Mouse (Mus musculus): ENCODE results near the gene Lgals12.
A peak's percentile ranks its signal among the peaks of the same experiment; 100 is the strongest.

Gene Lgals12

GRCm38 (mm10) chr19:7606801-7607689 is at the start of gene Lgals12:
Gene Lgals12, minus strand, starts transcription at chr19:7607193.
- DNase-seq (ENCODE audit: low spot score), result no peak

DNA sequence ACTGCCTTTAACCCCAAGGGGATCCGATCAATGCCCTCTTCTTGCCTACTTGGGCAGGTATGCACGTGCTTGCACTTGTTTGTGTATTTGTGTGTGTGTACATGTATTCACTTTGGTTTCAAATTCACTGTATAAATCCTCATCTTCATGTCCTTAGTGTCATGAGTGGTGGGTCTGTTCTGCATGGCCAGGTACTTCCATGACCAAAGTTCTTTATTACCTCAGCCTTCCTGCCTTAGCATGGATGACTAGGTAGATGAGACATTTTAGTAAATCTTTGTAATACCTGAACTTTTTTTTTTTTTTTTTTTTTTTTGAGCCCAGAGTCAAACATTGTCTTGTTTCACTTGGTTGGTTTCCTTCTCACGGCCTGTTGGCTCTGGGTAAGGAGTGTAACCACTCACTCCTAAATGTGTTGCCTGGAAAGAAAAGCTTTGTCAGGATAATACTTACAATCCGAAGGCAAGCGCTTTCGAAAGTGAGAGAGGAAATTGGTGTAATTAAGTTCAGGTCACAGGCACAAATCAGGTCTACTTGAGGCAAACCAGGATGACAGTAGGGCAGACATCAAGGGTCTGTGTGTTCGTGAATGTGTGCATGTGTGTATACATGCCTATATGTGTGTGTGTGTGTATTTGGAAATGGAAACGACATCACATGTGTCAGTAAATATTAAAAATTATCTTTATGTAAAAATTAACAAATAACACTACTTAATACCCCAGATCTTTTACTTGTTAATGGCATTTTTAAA is 42.1 kb upstream of the Lgals12 start:
- no peak for DNase-seq (ENCODE audit: low spot score)

- no peak for DNase-seq (ENCODE audit: low spot score)
Observed at GRCm38 (mm10) chr19:7633786-7634185, 26.8 kb upstream of the Lgals12 start.

GRCm38 (mm10) chr19:7633021-7633420 is 26.0 kb upstream of the Lgals12 start:
- no peak for DNase-seq (ENCODE audit: low spot score)

DNA sequence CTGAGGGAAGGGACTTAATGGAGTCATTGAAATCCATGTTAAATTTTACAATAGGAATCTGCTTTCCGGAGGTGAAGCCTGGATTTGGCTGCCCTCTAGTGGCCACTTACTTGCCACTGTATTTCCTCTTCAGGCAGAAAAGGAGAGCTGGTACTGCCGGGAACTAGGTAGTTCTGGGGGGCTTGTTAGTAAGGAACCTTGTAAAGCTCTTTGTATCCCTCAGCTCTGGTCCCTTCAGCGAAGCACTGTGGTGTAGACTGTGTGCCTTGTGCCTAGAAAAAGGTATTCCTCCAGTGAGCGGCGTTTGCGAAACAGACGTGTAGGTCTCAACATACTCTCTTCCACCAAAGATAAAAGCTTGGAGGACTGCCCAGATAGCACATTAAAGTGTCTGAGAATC is 10.7 kb upstream of the Lgals12 start:
- peak; percentile 55 for DNase-seq (ENCODE audit: low spot score)

- no peak for DNase-seq (ENCODE audit: low spot score)
Observed at GRCm38 (mm10) chr19:7617085-7617484, 10.1 kb upstream of the Lgals12 start.

GRCm38 (mm10) chr19:7616231-7616930 is 9.4 kb upstream of the Lgals12 start:
- no peak for DNase-seq (ENCODE audit: low spot score)

DNA sequence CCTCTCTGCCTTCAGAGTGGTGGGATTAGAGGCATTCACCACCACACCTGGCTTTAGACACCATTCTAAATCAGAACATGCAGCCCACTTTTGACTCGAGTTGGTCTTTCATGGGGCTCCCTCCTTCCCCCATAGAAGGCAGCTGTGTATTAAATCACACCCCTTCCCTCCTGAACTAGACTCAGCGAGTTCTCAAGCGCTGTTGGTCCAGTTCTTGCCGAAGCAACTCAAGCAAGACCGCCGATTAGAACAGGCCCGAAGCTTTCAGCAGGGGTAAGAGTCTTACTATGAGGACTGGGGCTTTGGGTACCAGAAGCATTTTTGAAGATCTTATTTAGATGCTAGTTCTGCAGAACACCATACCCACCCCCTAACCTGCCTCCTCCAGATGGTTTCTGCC is 6.2 kb upstream of the Lgals12 start:
- no peak for DNase-seq (ENCODE audit: low spot score)

DNA sequence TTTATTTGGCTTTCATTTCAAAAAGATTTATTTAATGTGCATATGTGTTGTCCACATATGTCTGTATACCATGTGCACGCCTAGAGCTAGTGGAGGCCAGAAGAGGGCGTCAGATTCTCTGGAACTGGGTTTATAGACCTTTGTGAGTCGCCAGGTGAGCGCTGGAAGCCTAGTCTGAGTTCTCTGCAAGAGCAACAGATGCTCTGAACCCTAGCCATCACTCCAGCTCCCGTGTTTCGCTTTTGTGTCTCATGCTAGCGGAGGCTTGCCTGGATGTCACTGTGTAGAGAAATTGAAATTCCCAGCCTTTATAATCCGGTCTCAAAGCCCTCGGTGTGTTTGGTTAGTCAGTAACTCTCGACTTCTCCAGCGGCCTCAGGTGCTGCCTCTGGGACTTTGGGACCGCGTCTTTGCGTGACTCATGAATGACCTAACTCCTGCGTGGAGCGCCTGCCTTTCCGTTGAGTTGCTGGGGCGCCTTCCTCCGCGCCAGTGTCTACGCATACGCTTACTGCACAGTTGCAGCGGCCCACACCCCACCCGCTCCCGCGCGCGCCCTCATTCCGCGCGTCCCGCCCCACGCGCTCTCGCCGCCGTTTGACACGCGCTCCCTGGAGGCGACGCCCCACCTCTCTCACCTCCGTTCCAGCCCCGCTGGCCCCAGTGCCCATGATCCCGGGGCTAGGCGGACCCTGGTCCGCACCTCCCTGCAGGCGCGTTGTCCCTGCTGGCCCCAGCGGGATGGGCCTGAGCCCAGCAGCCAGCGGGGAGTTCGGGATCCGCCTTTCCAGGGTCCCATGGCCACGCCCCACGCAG is 5.2 kb upstream of the Lgals12 start, which contains the start of gene Hrasls5:
Gene Hrasls5, plus strand, starts transcription at position 600 of the 816 bp plus-strand sequence.
- no peak for DNase-seq (ENCODE audit: low spot score)

DNA sequence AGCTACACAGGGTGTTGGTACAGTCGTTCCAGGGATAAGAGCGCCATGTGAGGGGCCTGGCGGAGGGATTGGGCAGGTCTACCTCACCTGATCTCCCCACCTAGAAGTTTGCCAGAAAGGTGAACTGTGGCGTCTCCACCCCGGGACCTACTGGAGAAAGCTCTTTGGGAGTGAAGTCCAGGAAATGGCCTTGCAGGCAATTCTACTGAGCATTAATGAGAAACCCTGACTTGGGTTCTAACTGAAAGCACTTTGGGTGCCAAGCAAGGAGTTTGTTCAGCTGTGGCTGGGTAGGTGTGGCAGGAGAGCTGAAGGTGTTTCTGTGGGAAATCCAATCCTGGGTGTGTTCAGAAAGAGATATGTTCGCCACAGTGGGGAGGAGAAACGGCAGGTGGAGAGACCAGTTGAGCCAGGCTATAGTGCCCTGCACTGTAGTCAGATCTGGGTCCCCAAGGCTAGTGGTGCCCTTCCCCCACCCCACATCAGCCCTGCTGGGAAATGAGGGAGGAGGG is 753 bp upstream of the Lgals12 start:
- DNase-seq (ENCODE audit: low spot score), result no peak

DNA sequence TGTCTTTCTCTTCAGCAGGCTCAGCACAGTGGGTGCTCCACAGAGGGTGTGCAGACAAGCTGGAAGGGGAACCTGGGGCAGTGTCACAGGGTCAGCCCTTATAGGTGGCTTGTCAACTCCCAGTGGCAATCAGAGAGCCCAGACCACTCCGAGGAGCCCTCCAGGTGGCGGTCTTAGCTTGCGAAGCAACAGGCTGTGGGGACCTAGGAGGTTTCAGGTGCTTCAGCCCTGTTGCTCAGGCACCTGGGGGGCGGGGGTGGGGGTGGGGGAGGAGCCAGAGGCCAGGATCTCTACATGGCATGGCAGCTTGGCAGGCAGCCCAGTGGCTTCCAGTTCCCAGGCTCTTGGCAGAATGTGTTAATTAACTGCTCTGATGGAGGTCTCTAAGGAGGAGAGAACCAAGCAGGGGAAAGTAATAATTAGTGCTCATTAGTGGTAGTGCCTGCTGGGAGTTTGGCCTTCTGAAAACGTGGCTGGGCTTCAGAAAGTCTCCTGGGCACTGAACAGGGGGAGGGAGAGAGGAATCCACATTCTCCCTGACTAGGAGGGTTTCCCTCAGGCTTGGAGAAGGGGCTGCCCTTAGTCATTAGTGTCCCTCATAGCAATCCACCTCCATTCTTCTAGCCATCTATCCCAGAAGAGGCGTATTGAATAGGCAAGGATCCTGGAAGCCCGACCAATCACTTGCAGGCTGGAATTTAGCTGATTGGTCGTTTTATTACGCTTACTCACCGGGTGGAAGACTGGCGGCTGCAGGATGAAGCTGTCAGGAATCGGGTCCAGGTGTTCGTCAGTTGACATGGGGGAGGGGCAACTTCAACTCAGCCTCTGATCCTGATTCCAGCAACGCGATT is 836 bp downstream of the Lgals12 start:
- DNase-seq (ENCODE audit: low spot score), result no peak

GRCm38 (mm10) chr19:7605013-7605412 is 2.0 kb downstream of the Lgals12 start:
- DNase-seq (ENCODE audit: low spot score), result no peak

GRCm38 (mm10) chr19:7604107-7604506 is 2.9 kb downstream of the Lgals12 start:
- no peak for DNase-seq (ENCODE audit: low spot score)

GRCm38 (mm10) chr19:7601551-7601950 is 5.4 kb downstream of the Lgals12 start:
- no peak for DNase-seq (ENCODE audit: low spot score)

GRCm38 (mm10) chr19:7598481-7598880 is 8.5 kb downstream of the Lgals12 start:
- no peak for DNase-seq (ENCODE audit: low spot score)

DNA sequence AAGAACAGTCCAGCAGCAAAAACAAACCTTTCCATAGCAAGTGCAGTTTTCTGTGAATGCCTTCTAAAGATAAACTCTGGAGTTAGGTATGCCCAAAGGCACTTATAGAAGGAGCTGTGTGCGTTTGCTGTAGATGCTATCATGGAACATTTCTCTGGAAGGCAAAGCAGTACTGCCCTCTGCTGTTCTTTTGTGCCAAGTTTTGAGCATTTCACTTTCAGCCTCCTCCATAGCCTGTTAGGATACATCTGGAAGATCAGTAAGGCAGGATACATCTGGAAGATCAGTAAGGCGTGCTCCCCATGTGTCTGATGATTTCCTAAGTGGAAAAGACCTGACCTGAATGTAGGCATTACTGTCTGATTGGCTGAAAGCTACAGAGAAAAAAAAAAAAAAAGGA is 11.5 kb downstream of the Lgals12 start:
- DNase-seq (ENCODE audit: low spot score), result peak; percentile 29

GRCm38 (mm10) chr19:7592018-7592417 is 15.0 kb downstream of the Lgals12 start:
- no peak for DNase-seq (ENCODE audit: low spot score)

DNA sequence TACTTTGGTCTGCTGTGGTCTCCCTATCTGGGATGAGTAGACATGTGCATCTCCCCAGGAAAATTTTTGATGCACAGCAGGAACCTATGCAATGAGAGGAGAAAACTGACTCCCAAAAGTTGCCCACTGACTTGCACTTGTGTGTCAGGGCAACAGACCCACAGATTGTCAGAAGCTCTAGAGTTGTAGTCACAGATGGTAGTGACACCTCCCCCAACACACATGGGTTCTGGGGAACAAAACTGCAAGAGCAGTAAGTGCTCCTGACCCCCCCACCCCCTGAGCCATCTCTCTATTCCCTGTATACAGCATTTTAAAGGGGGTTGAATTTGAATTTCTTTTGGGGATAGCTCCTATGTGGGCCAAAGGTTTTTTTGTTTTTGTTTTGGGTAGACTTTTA is 16.2 kb downstream of the Lgals12 start:
- DNase-seq (ENCODE audit: low spot score), result no peak

- DNase-seq (ENCODE audit: low spot score), result no peak
Observed at GRCm38 (mm10) chr19:7585764-7586163, 21.2 kb downstream of the Lgals12 start.

DNA sequence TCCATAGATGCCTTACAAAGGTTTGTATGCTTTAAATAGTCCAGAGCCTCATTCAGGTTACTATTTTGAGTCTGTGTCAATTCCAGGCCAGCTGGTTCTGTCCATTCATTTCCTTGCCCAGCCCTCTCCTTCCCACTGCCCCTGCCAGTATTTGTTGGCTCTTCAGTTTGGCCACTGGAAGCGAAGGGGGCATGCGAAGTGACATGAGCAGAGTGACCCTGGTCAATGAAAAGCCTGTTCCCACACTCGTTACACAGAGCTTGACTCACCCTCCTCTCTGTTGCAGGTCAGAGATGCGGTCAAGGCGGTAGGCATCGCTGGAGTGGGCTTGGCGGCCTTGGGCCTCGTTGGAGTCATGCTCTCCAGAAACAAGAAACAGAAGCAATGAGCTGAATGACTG is 21.7 kb downstream of the Lgals12 start:
- DNase-seq (ENCODE audit: low spot score), result no peak
